Mouse (Mus musculus): ENCODE results near the gene Osbpl9. TPM values are rescaled to one million over a fixed set of nuclear protein-coding genes. Genes with fewer than 3 reads are reported as not detected.

The Osbpl9 gene
- polyA plus RNA-seq, 1 experiment from 2014 or later: 64.1 TPM

GRCm38 (mm10) chr4:109156481-109157261 lies 45.4 kb downstream of the Osbpl9 start:
- 19% methylated on average over 24 of the region's 24 CpGs for WGBS
- Histone ChIP-seq H3K9me3 (replicated peaks) (no peaks in the 10 kb centered on the region), H3K27ac (replicated peaks) (peak overlapping the region; percentile 45; the same call in 1 of the 2 replicates), H3K36me3 (peaks cover 3% of the 10 kb centered on the region; the same call in 1 of the 2 replicates), H3K4me3 (replicated peaks) (peak overlapping the region; percentile 18), H3K9ac (no peak overlapping the region), H3K4me2 (replicated peaks) (peak overlapping the region; percentile 47), H3K27me3 (no peaks in the 10 kb centered on the region), H3K4me1 (peaks cover 19% of the 10 kb centered on the region)
- ATAC-seq (ENCODE audit: insufficient number of reproducible peaks, low FRiP score, low TSS enrichment, low read depth): 0 out of 2 replicates have a peak, but pooled peaks have one; percentile 59

- Histone ChIP-seq H3K36me3 (peaks cover 3% of the 10 kb centered on the region; the same call in 1 of the 2 replicates), H3K4me2 (replicated peaks) (peak overlapping the region; percentile 47), H3K9ac (no peak overlapping the region), H3K27ac (replicated peaks) (peak overlapping the region; percentile 45; the same call in 1 of the 2 replicates), H3K4me1 (peaks cover 19% of the 10 kb centered on the region), H3K27me3 (no peaks in the 10 kb centered on the region), H3K9me3 (replicated peaks) (no peaks in the 10 kb centered on the region), H3K4me3 (replicated peaks) (peak overlapping the region; percentile 18; the same call in 1 of the 2 replicates)
- WGBS: 65% methylated on average over 6 of the region's 6 CpGs
- ATAC-seq (ENCODE audit: insufficient number of reproducible peaks, low FRiP score, low TSS enrichment, low read depth): no peak
Observed at GRCm38 (mm10) chr4:109156073-109156472, 46.0 kb downstream of the Osbpl9 start.

GRCm38 (mm10) chr4:109150214-109150613 lies 51.9 kb downstream of the Osbpl9 start:
- Histone ChIP-seq H3K9ac (no peak overlapping the region), H3K4me2 (replicated peaks) (no peak overlapping the region), H3K4me3 (replicated peaks) (no peak overlapping the region), H3K27ac (replicated peaks) (no peak overlapping the region), H3K36me3 (peaks cover 3% of the 10 kb centered on the region; the same call in 1 of the 2 replicates), H3K4me1 (peaks cover 9% of the 10 kb centered on the region; the same call in 1 of the 2 replicates), H3K9me3 (replicated peaks) (no peaks in the 10 kb centered on the region), H3K27me3 (no peaks in the 10 kb centered on the region)
- WGBS: 53% methylated on average over 2 of the region's 2 CpGs
- no peak for ATAC-seq (ENCODE audit: insufficient number of reproducible peaks, low FRiP score, low TSS enrichment, low read depth)

GRCm38 (mm10) chr4:109149411-109149810 lies 52.7 kb downstream of the Osbpl9 start:
- no peak overlapping the region for H3K4me3 ChIP-seq (replicated peaks)
- H3K9ac ChIP-seq: no peak overlapping the region
- H3K27ac ChIP-seq (replicated peaks): no peak overlapping the region
- no peak for ATAC-seq (ENCODE audit: insufficient number of reproducible peaks, low FRiP score, low TSS enrichment, low read depth)
- H3K9me3 ChIP-seq (replicated peaks): no peaks in the 10 kb centered on the region
- H3K36me3 ChIP-seq: peaks cover 3% of the 10 kb centered on the region; the same call in 1 of the 2 replicates
- H3K4me1 ChIP-seq: peaks cover 9% of the 10 kb centered on the region; the same call in 1 of the 2 replicates
- H3K27me3 ChIP-seq: no peaks in the 10 kb centered on the region
- no peak overlapping the region for H3K4me2 ChIP-seq (replicated peaks)
- WGBS: 76% methylated on average over 2 of the region's 2 CpGs

GRCm38 (mm10) chr4:109147278-109148038 lies 54.6 kb downstream of the Osbpl9 start:
- Histone ChIP-seq H3K4me3 (replicated peaks) (no peak overlapping the region), H3K27me3 (no peaks in the 10 kb centered on the region), H3K9me3 (replicated peaks) (no peaks in the 10 kb centered on the region), H3K36me3 (peaks cover 2% of the 10 kb centered on the region; the same call in 1 of the 2 replicates), H3K4me2 (replicated peaks) (0 out of 2 replicates have a peak overlapping the region, but pooled peaks have one; percentile 12), H3K4me1 (peaks cover 9% of the 10 kb centered on the region; the same call in 1 of the 2 replicates), H3K27ac (replicated peaks) (peak overlapping the region; percentile 73), H3K9ac (no peak overlapping the region)
- no peak for ATAC-seq (ENCODE audit: insufficient number of reproducible peaks, low FRiP score, low TSS enrichment, low read depth)
- WGBS: 47% methylated on average over 11 of the region's 11 CpGs

- Histone ChIP-seq H3K9ac (no peak overlapping the region), H3K27me3 (no peaks in the 10 kb centered on the region), H3K36me3 (no peaks in the 10 kb centered on the region), H3K9me3 (replicated peaks) (no peaks in the 10 kb centered on the region), H3K4me2 (replicated peaks) (no peak overlapping the region), H3K4me1 (peaks cover 9% of the 10 kb centered on the region; the same call in 1 of the 2 replicates), H3K27ac (replicated peaks) (no peak overlapping the region), H3K4me3 (replicated peaks) (no peak overlapping the region)
- 77% methylated on average over 1 of the region's 1 CpGs for WGBS
- no peak for ATAC-seq (ENCODE audit: insufficient number of reproducible peaks, low FRiP score, low TSS enrichment, low read depth)
Observed at GRCm38 (mm10) chr4:109143091-109143490, 59.0 kb downstream of the Osbpl9 start.

GRCm38 (mm10) chr4:109138551-109138950 lies 63.5 kb downstream of the Osbpl9 start:
- Histone ChIP-seq H3K4me2 (replicated peaks) (no peak overlapping the region), H3K9ac (no peak overlapping the region), H3K9me3 (replicated peaks) (no peaks in the 10 kb centered on the region), H3K27me3 (no peaks in the 10 kb centered on the region), H3K4me3 (replicated peaks) (no peak overlapping the region), H3K36me3 (no peaks in the 10 kb centered on the region), H3K27ac (replicated peaks) (no peak overlapping the region), H3K4me1 (no peaks in the 10 kb centered on the region)
- 56% methylated on average over 4 of the region's 4 CpGs for WGBS
- no peak for ATAC-seq (ENCODE audit: insufficient number of reproducible peaks, low FRiP score, low TSS enrichment, low read depth)

GRCm38 (mm10) chr4:109136475-109137125 lies 65.5 kb downstream of the Osbpl9 start:
- 68% methylated on average over 7 of the region's 7 CpGs for WGBS
- Histone ChIP-seq H3K4me3 (replicated peaks) (no peak overlapping the region), H3K27ac (replicated peaks) (no peak overlapping the region), H3K4me1 (no peaks in the 10 kb centered on the region), H3K36me3 (no peaks in the 10 kb centered on the region), H3K27me3 (no peaks in the 10 kb centered on the region), H3K9ac (no peak overlapping the region), H3K9me3 (replicated peaks) (no peaks in the 10 kb centered on the region), H3K4me2 (replicated peaks) (no peak overlapping the region)
- ATAC-seq (ENCODE audit: insufficient number of reproducible peaks, low FRiP score, low TSS enrichment, low read depth): no peak

GRCm38 (mm10) chr4:109134955-109135354 lies 67.1 kb downstream of the Osbpl9 start:
- Histone ChIP-seq H3K4me1 (no peaks in the 10 kb centered on the region), H3K9me3 (replicated peaks) (no peaks in the 10 kb centered on the region), H3K4me3 (replicated peaks) (no peak overlapping the region), H3K9ac (no peak overlapping the region), H3K4me2 (replicated peaks) (no peak overlapping the region), H3K36me3 (no peaks in the 10 kb centered on the region), H3K27me3 (no peaks in the 10 kb centered on the region), H3K27ac (replicated peaks) (no peak overlapping the region)
- WGBS: 81% methylated on average over 3 of the region's 3 CpGs
- no peak for ATAC-seq (ENCODE audit: insufficient number of reproducible peaks, low FRiP score, low TSS enrichment, low read depth)

- no peak overlapping the region for H3K27ac ChIP-seq (replicated peaks)
- H3K36me3 ChIP-seq: no peaks in the 10 kb centered on the region
- no peaks in the 10 kb centered on the region for H3K4me1 ChIP-seq
- no peak for ATAC-seq (ENCODE audit: insufficient number of reproducible peaks, low FRiP score, low TSS enrichment, low read depth)
- no peak overlapping the region for H3K9ac ChIP-seq
- no peaks in the 10 kb centered on the region for H3K9me3 ChIP-seq (replicated peaks)
- H3K27me3 ChIP-seq: no peaks in the 10 kb centered on the region
- H3K4me3 ChIP-seq (replicated peaks): no peak overlapping the region
- WGBS: 87% methylated on average over 10 of the region's 10 CpGs
- no peak overlapping the region for H3K4me2 ChIP-seq (replicated peaks)
Observed at GRCm38 (mm10) chr4:109131256-109131872, 70.7 kb downstream of the Osbpl9 start.
